Mouse (Mus musculus): Measurements from ENCODE around the gene Sco2. TPM values are rescaled to one million over a fixed set of nuclear protein-coding genes. Genes with fewer than 3 reads are reported as not detected.

The Sco2 gene
- polyA plus RNA-seq, 1 experiment from 2014 or later, result 6.7 TPM

DNA sequence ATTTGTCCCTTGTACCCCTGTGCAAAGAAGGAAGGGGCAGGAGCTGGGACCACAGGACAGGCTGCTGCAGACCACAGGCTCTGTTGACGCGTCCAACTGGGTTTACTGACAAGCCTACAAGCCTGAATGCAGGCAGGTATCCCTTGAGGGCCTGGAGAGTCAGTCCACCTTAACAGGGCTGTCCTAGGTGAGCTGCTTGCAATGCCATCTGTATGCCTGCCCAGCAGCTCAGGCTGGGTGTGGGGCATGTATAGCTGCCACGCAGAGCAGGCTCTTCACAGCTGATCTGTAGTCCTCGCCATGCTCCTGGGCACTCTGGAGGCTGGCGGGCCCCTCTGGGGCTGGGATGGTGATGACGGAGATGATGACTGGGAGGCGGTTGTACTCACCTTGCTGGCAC is 11.0 kb upstream of the Sco2 start, which contains the start of gene Klhdc7b:
TSS of gene Klhdc7b (plus strand) at position 301 of the 400 bp plus-strand sequence.
- Histone ChIP-seq H3K27ac (no peak within 1 kb of the TSS), H3K4me2 (no peak within 1 kb of the TSS), H3K36me3 (no peaks in the 10 kb centered on the region), H3K4me3 (replicated peaks) (no peak within 1 kb of the TSS), H3K9me3 (no peaks in the 10 kb centered on the region), H3K27me3 (replicated peaks) (peaks cover 5% of the 10 kb centered on the region), H3K9ac (no peak within 1 kb of the TSS), H3K4me1 (no peaks in the 10 kb centered on the region)
- 86% methylated on average over 7 of the region's 7 CpGs for WGBS
- no peak for ATAC-seq (ENCODE audit: insufficient read depth, low FRiP score, low read depth)

DNA sequence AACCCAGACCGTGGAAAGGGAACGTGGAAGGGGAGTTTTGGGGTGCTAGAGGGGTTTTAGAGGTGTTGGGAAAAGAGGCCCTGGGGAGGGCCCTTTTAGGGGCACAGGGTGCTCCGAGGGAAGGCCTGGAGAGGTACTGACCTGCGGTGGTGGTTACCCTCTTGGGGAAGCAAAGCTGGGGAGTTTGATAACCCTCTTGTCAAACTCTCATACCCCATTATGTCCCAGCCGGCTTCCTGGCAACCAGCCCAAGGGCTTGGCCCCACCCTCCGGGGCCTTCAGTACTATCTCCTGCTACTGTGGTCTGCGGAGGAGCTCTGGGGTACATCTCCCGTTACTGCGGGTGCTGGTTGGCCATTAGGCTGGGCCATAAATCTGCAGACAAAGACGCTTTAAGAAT is 5.8 kb upstream of the Sco2 start:
- WGBS, result 13% methylated on average over 10 of the region's 10 CpGs
- Histone ChIP-seq H3K4me3 (replicated peaks) (peak overlapping the region; percentile 36; the same call in 1 of the 2 replicates), H3K27me3 (replicated peaks) (peaks cover 42% of the 10 kb centered on the region), H3K9me3 (no peaks in the 10 kb centered on the region), H3K4me1 (peaks cover 12% of the 10 kb centered on the region), H3K27ac (no peak overlapping the region), H3K9ac (0 out of 2 replicates have a peak overlapping the region, but pooled peaks have one; percentile 44), H3K36me3 (no peaks in the 10 kb centered on the region), H3K4me2 (peak overlapping the region; percentile 69)
- no peak for ATAC-seq (ENCODE audit: insufficient read depth, low FRiP score, low read depth)

DNA sequence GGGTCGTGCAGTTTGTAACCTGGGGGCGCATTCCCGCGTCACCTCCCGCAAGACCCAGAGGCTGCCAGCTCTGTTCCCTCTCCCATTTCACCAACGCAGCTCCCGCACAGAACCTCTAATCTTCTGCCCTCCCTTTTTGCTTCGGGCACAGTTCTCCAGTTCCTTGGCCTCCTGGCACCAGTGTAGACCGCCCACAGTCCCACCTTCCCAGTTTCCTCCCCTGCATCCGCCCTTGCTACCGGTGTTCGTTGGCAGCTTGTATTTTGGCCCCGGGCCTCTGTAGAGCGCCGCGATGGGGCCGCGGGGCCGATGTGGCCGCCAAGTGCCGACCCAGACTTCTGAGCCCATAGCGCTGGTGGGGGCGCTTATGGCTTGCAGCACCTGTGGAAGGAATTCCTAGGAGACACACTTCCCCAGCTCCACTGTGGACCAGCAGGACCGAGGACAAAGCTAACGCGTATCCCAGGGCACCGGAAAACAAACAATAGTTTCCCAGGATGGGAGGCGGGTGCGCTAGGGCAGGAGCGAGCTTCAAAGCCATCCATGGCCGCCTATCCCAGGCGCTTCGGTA is 5.3 kb upstream of the Sco2 start, which contains the start of gene Odf3b:
TSS of gene Odf3b (minus strand) at position 452 of the 571 bp plus-strand sequence.
- Histone ChIP-seq H3K4me1 (peaks cover 15% of the 10 kb centered on the region), H3K36me3 (no peaks in the 10 kb centered on the region), H3K4me2 (peak within 1 kb of the TSS; percentile 69), H3K4me3 (replicated peaks) (peak within 1 kb of the TSS; percentile 36), H3K27ac (no peak within 1 kb of the TSS), H3K9me3 (no peaks in the 10 kb centered on the region), H3K27me3 (replicated peaks) (peaks cover 42% of the 10 kb centered on the region), H3K9ac (peak within 1 kb of the TSS; percentile 44)
- under 1% methylated on average over 33 of the region's 33 CpGs for WGBS
- ATAC-seq (ENCODE audit: insufficient read depth, low FRiP score, low read depth), result no peak

DNA sequence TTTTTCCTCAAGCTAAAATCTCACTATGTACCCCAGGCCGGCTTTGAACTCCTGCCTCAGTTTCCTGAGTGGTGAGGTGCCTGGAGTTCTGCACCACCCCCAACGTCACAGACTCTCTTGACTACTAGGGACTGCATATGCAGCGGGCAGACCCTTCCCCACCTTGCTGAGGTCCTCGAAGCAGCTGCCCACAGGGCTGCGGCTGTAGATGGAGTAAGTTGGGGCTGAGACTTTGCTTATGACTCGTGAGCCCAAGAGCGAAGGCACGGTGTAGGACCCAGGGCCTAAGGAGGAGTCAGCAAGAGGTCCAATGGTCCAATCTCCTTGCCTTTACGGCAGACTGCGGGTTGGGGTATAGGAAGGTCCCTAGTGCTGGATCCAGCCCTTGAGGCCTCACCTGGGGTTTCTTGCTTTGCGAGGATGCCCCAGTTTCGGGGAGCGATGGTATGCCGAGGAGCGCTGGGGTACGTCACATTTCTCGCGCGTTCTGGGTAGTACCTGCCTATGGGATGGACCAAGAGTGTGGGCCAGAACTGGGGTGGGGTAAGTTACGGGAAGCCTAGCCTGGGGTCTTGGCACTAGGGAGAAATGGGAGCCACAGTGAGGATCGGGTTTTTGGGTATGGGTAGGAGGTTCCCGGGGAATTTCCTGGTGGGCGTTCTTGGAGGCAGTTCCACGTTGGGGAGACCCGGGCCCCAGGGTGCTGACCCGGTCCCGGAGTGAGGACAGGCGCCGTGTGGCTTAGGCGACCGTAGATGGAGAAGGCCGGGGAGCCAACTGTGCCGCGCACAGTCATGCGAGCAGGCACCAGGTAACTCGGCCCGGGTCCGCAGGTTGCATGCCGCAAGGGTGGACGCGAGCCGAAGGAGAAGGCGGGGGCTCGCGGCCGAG is 4.5 kb upstream of the Sco2 start:
- 15% methylated on average over 46 of the region's 46 CpGs for WGBS
- H3K4me1 ChIP-seq, result peaks cover 16% of the 10 kb centered on the region

DNA sequence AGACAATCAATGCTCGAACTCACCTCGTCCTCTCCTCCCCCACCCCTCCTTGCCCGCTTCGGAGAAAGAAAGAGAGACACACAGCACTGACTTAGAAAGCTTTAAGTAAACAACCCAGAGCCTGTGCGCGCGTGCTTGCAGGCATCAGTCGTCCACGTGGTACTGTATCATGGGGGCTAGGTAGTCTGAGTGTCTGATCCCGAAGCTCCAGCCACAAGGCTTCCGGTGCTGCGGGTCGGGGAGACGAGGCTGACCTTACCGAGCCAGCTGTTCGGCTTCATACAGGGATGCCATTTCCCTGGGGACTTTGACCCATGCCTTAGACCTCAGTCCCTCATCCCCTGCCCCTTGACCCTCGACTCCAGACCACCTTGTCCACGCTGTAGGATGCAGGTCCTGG is 3.7 kb upstream of the Sco2 start:
- H3K4me2 ChIP-seq, result 0 out of 2 replicates have a peak overlapping the region, but pooled peaks have one; percentile 16
- H3K9me3 ChIP-seq, result no peaks in the 10 kb centered on the region
- no peak overlapping the region for H3K27ac ChIP-seq
- WGBS, result 3% methylated on average over 18 of the region's 18 CpGs
- peaks cover 42% of the 10 kb centered on the region for H3K27me3 ChIP-seq (replicated peaks)
- no peak overlapping the region; the same call in 1 of the 2 replicates for H3K4me3 ChIP-seq (replicated peaks)
- no peak overlapping the region for H3K9ac ChIP-seq
- ATAC-seq (ENCODE audit: insufficient read depth, low FRiP score, low read depth), result no peak
- H3K36me3 ChIP-seq, result 0 out of 2 replicates have a peak, but pooled peaks cover 3% of the 10 kb centered on the region
- peaks cover 23% of the 10 kb centered on the region for H3K4me1 ChIP-seq

More for the DNA sequence above, 4.5 kb upstream of the Sco2 start:
- no peak for ATAC-seq (ENCODE audit: insufficient read depth, low FRiP score, low read depth)
- Histone ChIP-seq H3K27me3 (replicated peaks) (peaks cover 42% of the 10 kb centered on the region), H3K36me3 (no peaks in the 10 kb centered on the region), H3K4me3 (replicated peaks) (peak overlapping the region; percentile 36), H3K9me3 (no peaks in the 10 kb centered on the region), H3K4me2 (peak overlapping the region; percentile 69), H3K9ac (no peak overlapping the region), H3K27ac (no peak overlapping the region)

DNA sequence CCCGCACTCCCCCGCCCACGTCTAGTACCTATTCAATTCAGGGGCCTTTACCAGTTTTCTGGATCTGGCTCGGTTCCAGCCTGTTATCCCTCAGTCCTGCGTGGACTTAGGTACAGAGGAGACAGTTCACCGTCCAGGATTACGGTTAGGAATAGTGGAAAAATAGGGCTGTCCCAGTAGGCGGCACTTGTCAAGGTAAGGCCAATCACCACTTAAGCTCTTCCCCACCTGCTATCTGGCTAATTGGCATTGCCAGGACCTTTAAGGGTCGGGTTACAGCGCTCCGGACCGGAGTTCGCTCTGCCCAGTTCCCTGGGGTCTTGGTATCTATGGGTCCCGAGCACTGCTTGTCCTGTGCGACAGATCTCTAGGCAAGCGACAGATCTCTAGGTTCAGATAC is 3.3 kb upstream of the Sco2 start, which contains the start of gene Tymp:
TSS of gene Tymp (minus strand) at position 83 of the 400 bp plus-strand sequence.
- Histone ChIP-seq H3K4me2 (0 out of 2 replicates have a peak within 1 kb of the TSS, but pooled peaks have one; percentile 16), H3K36me3 (peaks cover 7% of the 10 kb centered on the region; the same call in 1 of the 2 replicates), H3K4me3 (replicated peaks) (no peak within 1 kb of the TSS; the same call in 1 of the 2 replicates), H3K9me3 (no peaks in the 10 kb centered on the region), H3K4me1 (peaks cover 23% of the 10 kb centered on the region), H3K9ac (no peak within 1 kb of the TSS), H3K27ac (no peak within 1 kb of the TSS), H3K27me3 (replicated peaks) (peaks cover 42% of the 10 kb centered on the region)
- ATAC-seq (ENCODE audit: insufficient read depth, low FRiP score, low read depth), result no peak
- WGBS, result 23% methylated on average over 16 of the region's 16 CpGs

DNA sequence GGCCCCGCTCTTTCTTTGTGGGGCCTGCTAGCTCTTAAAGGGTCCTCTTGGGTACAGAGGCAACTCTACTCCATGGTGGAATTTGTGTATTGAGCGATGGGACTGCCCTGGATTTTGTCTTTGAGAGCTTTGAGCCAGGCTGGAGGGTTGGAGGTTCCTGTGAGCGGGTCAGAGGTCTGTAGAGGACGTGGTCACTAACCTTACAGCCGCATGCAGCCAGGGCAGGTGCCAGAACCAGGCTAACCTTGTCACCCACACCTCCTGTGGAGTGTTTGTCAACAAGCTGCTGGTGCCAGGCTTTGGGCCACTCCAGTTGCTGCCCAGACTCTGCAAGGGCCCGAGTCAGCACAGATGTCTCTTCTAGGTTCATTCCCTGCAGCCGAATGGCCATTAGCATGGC is 2.4 kb upstream of the Sco2 start:
- H3K9me3 ChIP-seq, result no peaks in the 10 kb centered on the region
- H3K9ac ChIP-seq, result no peak overlapping the region
- peaks cover 23% of the 10 kb centered on the region for H3K4me1 ChIP-seq
- peaks cover 15% of the 10 kb centered on the region for H3K36me3 ChIP-seq
- WGBS, result 78% methylated on average over 7 of the region's 7 CpGs
- no peak for ATAC-seq (ENCODE audit: insufficient read depth, low FRiP score, low read depth)
- no peak overlapping the region for H3K4me3 ChIP-seq (replicated peaks)
- H3K4me2 ChIP-seq, result no peak overlapping the region
- peaks cover 42% of the 10 kb centered on the region for H3K27me3 ChIP-seq (replicated peaks)
- no peak overlapping the region for H3K27ac ChIP-seq

DNA sequence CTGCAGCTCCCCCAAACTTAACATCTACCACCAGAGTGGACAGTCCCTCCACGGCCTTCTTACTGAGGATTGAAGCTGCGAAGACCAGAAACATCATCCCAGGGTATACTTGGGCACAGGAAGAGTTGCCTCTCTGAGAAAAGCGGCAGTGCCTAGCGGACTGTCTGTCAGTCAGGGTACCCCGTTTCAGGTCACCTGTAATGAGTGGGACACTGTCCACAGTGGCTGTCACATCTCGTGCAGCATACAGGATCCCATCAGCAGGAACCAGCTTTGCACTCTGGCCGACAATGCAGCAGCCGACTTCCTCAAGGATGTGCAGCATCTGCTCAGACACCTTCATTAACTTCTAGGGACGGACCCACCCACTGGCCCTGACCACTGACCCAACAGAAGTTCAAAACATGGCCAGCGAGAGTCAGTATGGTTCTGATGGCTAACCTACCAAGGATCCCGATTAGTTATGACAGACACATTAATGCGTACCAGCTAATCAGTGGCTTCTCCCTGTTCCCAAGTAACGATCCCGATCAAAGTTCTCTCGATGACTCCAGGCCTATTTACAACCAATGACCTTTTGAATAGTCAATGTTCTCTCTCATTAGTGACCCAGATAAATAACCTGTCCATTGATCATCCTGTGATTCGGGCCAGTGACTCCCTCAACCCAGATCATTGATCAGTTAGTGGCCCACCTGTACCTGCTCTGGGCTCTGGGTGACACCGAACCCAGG is 1.3 kb upstream of the Sco2 start:
- peaks cover 25% of the 10 kb centered on the region for H3K36me3 ChIP-seq
- H3K9me3 ChIP-seq, result no peaks in the 10 kb centered on the region
- H3K4me3 ChIP-seq (replicated peaks), result no peak overlapping the region
- H3K27ac ChIP-seq, result no peak overlapping the region
- ATAC-seq (ENCODE audit: insufficient read depth, low FRiP score, low read depth), result no peak
- 91% methylated on average over 17 of the region's 17 CpGs for whole genome bisulfite sequencing
- no peak overlapping the region for H3K9ac ChIP-seq
- peaks cover 38% of the 10 kb centered on the region for H3K27me3 ChIP-seq (replicated peaks)
- peaks cover 23% of the 10 kb centered on the region for H3K4me1 ChIP-seq
- H3K4me2 ChIP-seq, result no peak overlapping the region

DNA sequence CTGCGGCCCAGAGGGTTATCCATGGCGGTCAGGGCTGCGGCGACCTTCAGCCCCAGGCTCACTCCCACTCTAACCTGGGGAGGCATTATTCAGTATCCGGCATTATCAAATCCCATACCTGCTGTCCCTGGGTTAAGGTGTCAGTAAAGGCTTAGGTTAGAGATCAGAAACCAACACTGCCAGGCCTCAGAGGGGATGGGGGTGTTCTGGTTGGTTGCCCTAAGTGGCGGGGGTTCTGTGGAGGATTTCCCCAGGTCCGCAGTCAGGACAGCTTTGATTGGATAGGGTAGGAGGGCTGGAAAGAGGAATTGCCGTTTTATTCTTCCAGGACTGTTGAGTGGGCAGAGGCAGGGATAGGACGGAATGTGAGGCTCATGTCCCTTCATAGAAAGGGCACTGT is 694 bp upstream of the Sco2 start:
- WGBS, result 50% methylated on average over 9 of the region's 9 CpGs

DNA sequence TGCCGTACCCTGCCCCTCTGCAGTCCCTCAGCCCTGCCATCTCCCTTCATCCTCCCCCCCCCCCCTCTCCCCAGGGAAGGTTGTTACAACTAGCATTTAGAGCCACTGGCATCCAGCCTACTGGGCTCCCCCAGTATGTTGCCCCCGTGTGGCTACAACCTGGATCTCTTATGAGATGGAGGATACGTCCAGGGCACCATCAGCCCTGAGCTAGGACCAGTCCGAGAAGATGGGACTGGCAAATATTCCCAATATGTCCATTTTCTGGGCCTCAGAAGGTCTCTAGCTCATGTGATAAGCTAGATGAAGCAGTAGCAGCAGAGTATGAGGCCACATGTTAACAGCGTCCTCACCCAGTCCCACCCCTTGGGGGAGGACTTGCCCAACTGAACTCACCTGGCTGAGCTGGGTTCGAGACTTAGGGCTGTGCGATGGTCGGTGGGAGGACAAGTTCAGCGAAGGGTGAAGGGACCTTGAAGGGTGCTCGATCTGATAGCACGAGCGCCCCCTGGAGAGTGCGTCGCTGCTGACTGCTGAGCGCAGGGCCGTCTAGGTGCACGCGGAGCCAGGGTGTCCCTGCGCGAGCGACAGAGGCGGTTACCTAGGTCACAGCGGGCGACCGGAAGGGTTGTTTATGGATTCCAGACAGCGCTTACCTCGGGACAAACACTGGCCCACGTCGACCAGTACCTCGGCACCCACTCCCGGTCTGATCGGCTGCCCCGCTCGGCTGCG is 452 bp downstream of the Sco2 start:
- Histone ChIP-seq H3K36me3 (peaks cover 42% of the 10 kb centered on the region), H3K27me3 (replicated peaks) (peaks cover 22% of the 10 kb centered on the region), H3K9me3 (no peaks in the 10 kb centered on the region), H3K4me3 (replicated peaks) (peak overlapping the region; percentile 83), H3K4me2 (peak overlapping the region; percentile 91), H3K4me1 (peaks cover 12% of the 10 kb centered on the region), H3K27ac (peak overlapping the region; percentile 94), H3K9ac (peak overlapping the region; percentile 80)
- peak; percentile 84 for ATAC-seq (ENCODE audit: insufficient read depth, low FRiP score, low read depth)
- WGBS, result under 1% methylated on average over 35 of the region's 35 CpGs

More for the DNA sequence above, 694 bp upstream of the Sco2 start:
- Histone ChIP-seq H3K4me2 (peak overlapping the region; percentile 91), H3K9ac (peak overlapping the region; percentile 80; the same call in 1 of the 2 replicates), H3K36me3 (peaks cover 31% of the 10 kb centered on the region), H3K9me3 (no peaks in the 10 kb centered on the region), H3K4me1 (peaks cover 21% of the 10 kb centered on the region), H3K4me3 (replicated peaks) (peak overlapping the region; percentile 83), H3K27ac (peak overlapping the region; percentile 94; the same call in 1 of the 2 replicates), H3K27me3 (replicated peaks) (peaks cover 34% of the 10 kb centered on the region)
- peak; percentile 5; the same call in 1 of the 2 replicates for ATAC-seq (ENCODE audit: insufficient read depth, low FRiP score, low read depth)

DNA sequence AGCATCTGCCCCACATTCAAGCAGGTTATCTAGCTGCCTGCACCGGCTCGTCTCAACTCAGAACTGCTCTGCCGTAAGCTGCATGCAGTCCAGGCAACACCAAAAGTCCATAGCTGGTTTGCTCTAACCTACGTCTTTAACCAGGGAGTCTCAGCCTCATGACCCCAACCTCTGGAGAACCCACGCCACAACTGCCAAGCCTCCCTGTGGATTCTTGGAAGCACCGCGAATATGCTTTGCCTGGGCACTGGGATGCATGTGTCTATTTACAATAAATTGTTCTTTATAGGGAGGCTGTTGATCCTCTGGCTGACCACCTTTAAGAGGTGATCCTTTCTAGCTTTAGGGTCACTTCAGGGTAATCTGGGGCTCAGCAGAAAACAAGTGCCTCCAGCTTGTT is 1.1 kb downstream of the Sco2 start:
- peak overlapping the region; percentile 83; the same call in 1 of the 2 replicates for H3K4me3 ChIP-seq (replicated peaks)

More for the DNA sequence above, 1.1 kb downstream of the Sco2 start:
- ATAC-seq (ENCODE audit: insufficient read depth, low FRiP score, low read depth), result no peak
- Histone ChIP-seq H3K9me3 (no peaks in the 10 kb centered on the region), H3K4me1 (peaks cover 12% of the 10 kb centered on the region), H3K4me2 (peak overlapping the region; percentile 91; the same call in 1 of the 2 replicates), H3K27ac (peak overlapping the region; percentile 9; the same call in 1 of the 2 replicates), H3K27me3 (replicated peaks) (peaks cover 16% of the 10 kb centered on the region), H3K9ac (no peak overlapping the region), H3K36me3 (peaks cover 49% of the 10 kb centered on the region)
- 79% methylated on average over 7 of the region's 7 CpGs for WGBS
